Mouse (Mus musculus): ENCODE results near the gene Phf24.
"Not testable (repeated sequence)": the region's sequence is repeated elsewhere in the genome, so short reads cannot be mapped to it uniquely, and the experiment has no call there.

GRCm38 (mm10) chr4:42980467-42980866 lies 64.0 kb downstream of the Phf24 start:
- TF ChIP-seq TCF3 (IDR thresholded peaks at IDR 0.05; ENCODE audit: insufficient read length, low read depth); POLR2AphosphoS2 (IDR thresholded peaks at IDR 0.05; ENCODE audit: insufficient read length, low read depth); USF1 (IDR thresholded peaks at IDR 0.05; ENCODE audit: low read depth); E2F4 (IDR thresholded peaks at IDR 0.05; ENCODE audit: insufficient read depth); MYOD1 (IDR thresholded peaks at IDR 0.05; ENCODE audit: control insufficient read depth in 1 of 3, insufficient read length in 2 of 3, low read depth in 2 of 3); POLR2A (IDR thresholded peaks at IDR 0.05; ENCODE audit: insufficient read length, low read depth); MAX (IDR thresholded peaks at IDR 0.05; ENCODE audit: low read depth); SRF (IDR thresholded peaks at IDR 0.05; ENCODE audit: control insufficient read depth, insufficient read length, low read depth); TCF12 (IDR thresholded peaks at IDR 0.05; ENCODE audit: insufficient read depth, poor library complexity, severe bottlenecking): not testable (repeated sequence)

All from myocyte (in vitro differentiated cells).